Mouse (Mus musculus) liver, adult 2 months (tissue): ENCODE results near the gene Slc35a2. TPM values are rescaled to one million over a fixed set of nuclear protein-coding genes. Genes with fewer than 3 reads are reported as not detected.
"Not testable (repeated sequence)": the region's sequence is repeated elsewhere in the genome, so short reads cannot be mapped to it uniquely, and the experiment has no call there.

Experiments used
- DNase-seq: peaks from one replicate; pipeline ENCODE4 v3.0.0-alpha.2; 2011; ENCODE audit warnings: low read depth, low spot score; ENCODE audit errors: extremely low read depth
- H3K27ac ChIP-seq: fragments of 200-500 bp; replicated peaks from 2 replicates; pipeline ENCODE4 v1.5.1; 2012; ENCODE audit warnings: low read depth, mild to moderate bottlenecking, control low read depth, inconsistent platforms, low read length; ENCODE audit not compliant: insufficient read depth
- H3K27me3 ChIP-seq: fragments of 200-500 bp; 2 replicates; pipeline ENCODE4 v1.6.1; 2012; ENCODE audit warnings: mild to moderate bottlenecking, moderate library complexity, low read length, inconsistent platforms; ENCODE audit not compliant: control insufficient read depth, insufficient read depth
- H3K36me3 ChIP-seq: fragments of 200-500 bp; 2 replicates; pipeline ENCODE4 v1.6.1; 2012; ENCODE audit warnings: low read length, inconsistent platforms; ENCODE audit not compliant: control insufficient read depth, insufficient read depth
- H3K4me1 ChIP-seq: fragments of 200-500 bp; 2 replicates; pipeline ENCODE4 v1.6.1; 2011; ENCODE audit warnings: low read length; ENCODE audit not compliant: control insufficient read depth, insufficient read depth
- H3K4me3 ChIP-seq: fragments of 200-500 bp; 2 replicates; pipeline ENCODE4 v1.5.1; 2011; ENCODE audit warnings: low read depth, mild to moderate bottlenecking, control low read depth, low read length, moderate library complexity; ENCODE audit not compliant: insufficient read depth
- H3K79me2 ChIP-seq: fragments of 200-500 bp; 2 replicates; pipeline ENCODE4 v1.6.1; 2012; ENCODE audit warnings: inconsistent platforms, mild to moderate bottlenecking, low read length, moderate library complexity; ENCODE audit not compliant: control insufficient read depth, insufficient read depth
- H3K9ac ChIP-seq: fragments of 200-500 bp; 2 replicates; pipeline ENCODE4 v1.6.1; 2012; ENCODE audit warnings: low read depth, mild to moderate bottlenecking, control low read depth, inconsistent platforms, low read length
- CTCF ChIP-seq: fragments of 200-500 bp; IDR thresholded peaks from 2 replicates; pipeline ENCODE4 v1.5.1; 2011; ENCODE audit warnings: low read depth, low read length, control low read depth
- POLR2A ChIP-seq: fragments of 200-500 bp; IDR thresholded peaks from 2 replicates; pipeline ENCODE4 v1.6.1; 2011; ENCODE audit warnings: low read length, control low read depth; ENCODE audit not compliant: insufficient read depth; ENCODE audit errors: extremely low read depth
- WGBS: fragments of 180-500 bp; shearing (Covaris S2); methylation state at CpG from one replicate; pipeline ENCODE4 v1.1.7; 2018; 5-methylcytosine and 5-hydroxymethylcytosine counted together
- polyA plus RNA-seq: library from polyadenylated mRNA; depleted of rRNA; stranded (reverse); fragments of >200 nt; gene quantifications from 2 replicates; pipeline ENCODE4 v1.2.3, GENCODE M21; 2012
- total RNA-seq: library from RNA; depleted of rRNA; stranded (reverse); fragments of >200 nt; gene quantifications from 2 replicates; pipeline ENCODE4 v1.2.3, GENCODE M21; 2014

The Slc35a2 gene
- total and polyA plus RNA-seq, 2 experiments = 11.5 to 42.6 TPM

- TF ChIP-seq CTCF = peak; percentile 57
- TF ChIP-seq POLR2A = no peak
- Histone ChIP-seq H3K4me1 (no peaks in the 10 kb centered on the region), H3K79me2 (peaks cover 5% of the 10 kb centered on the region; the same call in 1 of the 2 replicates), H3K4me3 (no peak overlapping the region), H3K27ac (no peak overlapping the region), H3K36me3 (no peaks in the 10 kb centered on the region; the same call in 1 of the 2 replicates), H3K9ac (0 out of 2 replicates have a peak overlapping the region, but pooled peaks have one; percentile 28), H3K27me3 (no peaks in the 10 kb centered on the region)
- peak; percentile 61 for DNase-seq
- 2% methylated on average over 11 of the region's 11 CpGs for WGBS
These were observed 4.0 kb upstream of the Slc35a2 start for GRCm38 (mm10) chrX:7879819-7880218.

- DNase-seq = peak; percentile 5
- Histone ChIP-seq H3K4me3 (peak overlapping the region; percentile 59), H3K27ac (peak overlapping the region; percentile 88), H3K36me3 (peaks cover 6% of the 10 kb centered on the region), H3K9ac (peak overlapping the region; percentile 72), H3K4me1 (no peaks in the 10 kb centered on the region; the same call in 1 of the 2 replicates), H3K79me2 (peaks cover 2% of the 10 kb centered on the region; the same call in 1 of the 2 replicates), H3K27me3 (no peaks in the 10 kb centered on the region)
- TF ChIP-seq CTCF (no peak), POLR2A (no peak)
- 9% methylated on average over 13 of the region's 13 CpGs for WGBS
These were observed 14.4 kb downstream of the Slc35a2 start for GRCm38 (mm10) chrX:7898211-7898610.

- H3K27ac ChIP-seq = peak within 1 kb of the TSS; percentile 94
- WGBS = under 1% methylated on average over 59 of the region's 62 CpGs
- peak within 1 kb of the TSS; percentile 93 for H3K4me3 ChIP-seq
- peaks cover 2% of the 10 kb centered on the region; the same call in 1 of the 2 replicates for H3K79me2 ChIP-seq
- H3K36me3 ChIP-seq = peaks cover 5% of the 10 kb centered on the region
- peak; percentile 91 for DNase-seq
- H3K9ac ChIP-seq = peak within 1 kb of the TSS; percentile 95
- TF ChIP-seq CTCF (no peak), POLR2A (0 out of 2 replicates have a peak, but pooled peaks have one; percentile 27)
- no peaks in the 10 kb centered on the region for H3K27me3 ChIP-seq
- H3K4me1 ChIP-seq = no peaks in the 10 kb centered on the region; the same call in 1 of the 2 replicates
These were observed 15.3 kb downstream of the Slc35a2 start, which contains the start of the genes Pqbp1 and Timm17b for GRCm38 (mm10) chrX:7898880-7899874. Gene Pqbp1 (minus strand): TSS chrX:7899269. Gene Timm17b (plus strand): TSS chrX:7899357.

GRCm38 (mm10) chrX:7904441-7904840 lies 20.6 kb downstream of the Slc35a2 start:
- Histone ChIP-seq H3K27me3 (no peaks in the 10 kb centered on the region), H3K4me1 (no peaks in the 10 kb centered on the region), H3K79me2 (peaks cover 2% of the 10 kb centered on the region; the same call in 1 of the 2 replicates), H3K4me3 (no peak overlapping the region), H3K27ac (no peak overlapping the region), H3K9ac (no peak overlapping the region), H3K36me3 (peaks cover 1% of the 10 kb centered on the region; the same call in 1 of the 2 replicates)
- no peak for DNase-seq
- no peak for TF ChIP-seq CTCF
- no peak for TF ChIP-seq POLR2A
- 94% methylated on average over 5 of the region's 5 CpGs for WGBS

- no peak for DNase-seq
- Histone ChIP-seq H3K36me3 (peaks cover 1% of the 10 kb centered on the region; the same call in 1 of the 2 replicates), H3K79me2 (no peaks in the 10 kb centered on the region), H3K27me3 (no peaks in the 10 kb centered on the region), H3K4me3 (no peak within 1 kb of the TSS), H3K27ac (no peak within 1 kb of the TSS), H3K4me1 (peaks cover 7% of the 10 kb centered on the region; the same call in 1 of the 2 replicates), H3K9ac (no peak within 1 kb of the TSS)
- TF ChIP-seq CTCF = no peak
- no peak for TF ChIP-seq POLR2A
- 95% methylated on average over 5 of the region's 5 CpGs for WGBS
These were observed 23.9 kb downstream of the Slc35a2 start, which contains the start of gene Gm10491 for GRCm38 (mm10) chrX:7907735-7908134. Gene Gm10491 (minus strand): TSS chrX:7907835.

GRCm38 (mm10) chrX:7909242-7909641 lies 25.4 kb downstream of the Slc35a2 start, which contains the start of gene Gm10490:
Gene Gm10490 (plus strand): TSS chrX:7909542.
- WGBS = 93% methylated on average over 4 of the region's 4 CpGs
- H3K36me3 ChIP-seq, H3K27me3 ChIP-seq, H3K4me1 ChIP-seq, DNase-seq, H3K9ac ChIP-seq, H3K27ac ChIP-seq, H3K4me3 ChIP-seq, H3K79me2 ChIP-seq: not testable (repeated sequence)
